Mouse (Mus musculus) left cerebral cortex, adult 8-10 months (tissue): ENCODE results near the gene Mturn. TPM values are rescaled to one million over a fixed set of nuclear protein-coding genes. Genes with fewer than 3 reads are reported as not detected.
A peak's percentile ranks its signal among the peaks of the same experiment; 100 is the strongest.

Source experiments
- DNase-seq, 2 experiments: peaks; one replicate each; pipeline ENCODE4 v3.0.0; 2022; ENCODE audit warnings: low spot score in 2 of 2
- total RNA-seq, 4 experiments: library from RNA; stranded (reverse); gene quantifications; 2 replicates each; pipeline ENCODE4 v1.2.4; 2022

Gene Mturn
- total RNA-seq, 4 experiments from 2014 or later, result 87.9 to 99.9 (median 93.6) TPM

DNA sequence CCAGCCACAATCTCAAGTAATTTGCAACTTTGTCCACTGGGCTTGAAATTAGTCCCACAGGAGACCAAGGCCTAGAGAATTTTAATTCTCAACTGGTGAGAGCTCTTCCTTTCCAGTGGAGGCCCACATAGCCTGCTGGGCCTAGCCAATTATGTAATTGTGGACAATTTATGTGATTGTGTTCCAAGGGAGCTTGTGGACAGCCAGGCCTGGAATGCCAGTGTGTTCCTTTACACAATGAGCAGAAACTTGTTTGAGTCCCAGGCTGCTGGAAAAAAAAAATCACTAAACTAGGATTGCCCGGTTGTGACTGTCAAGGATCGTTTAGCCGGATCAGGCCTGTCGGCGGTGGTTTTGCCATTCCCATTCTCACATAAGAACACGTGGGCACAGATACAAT is 11.9 kb downstream of the Mturn start:
- no peak for DNase-seq

DNA sequence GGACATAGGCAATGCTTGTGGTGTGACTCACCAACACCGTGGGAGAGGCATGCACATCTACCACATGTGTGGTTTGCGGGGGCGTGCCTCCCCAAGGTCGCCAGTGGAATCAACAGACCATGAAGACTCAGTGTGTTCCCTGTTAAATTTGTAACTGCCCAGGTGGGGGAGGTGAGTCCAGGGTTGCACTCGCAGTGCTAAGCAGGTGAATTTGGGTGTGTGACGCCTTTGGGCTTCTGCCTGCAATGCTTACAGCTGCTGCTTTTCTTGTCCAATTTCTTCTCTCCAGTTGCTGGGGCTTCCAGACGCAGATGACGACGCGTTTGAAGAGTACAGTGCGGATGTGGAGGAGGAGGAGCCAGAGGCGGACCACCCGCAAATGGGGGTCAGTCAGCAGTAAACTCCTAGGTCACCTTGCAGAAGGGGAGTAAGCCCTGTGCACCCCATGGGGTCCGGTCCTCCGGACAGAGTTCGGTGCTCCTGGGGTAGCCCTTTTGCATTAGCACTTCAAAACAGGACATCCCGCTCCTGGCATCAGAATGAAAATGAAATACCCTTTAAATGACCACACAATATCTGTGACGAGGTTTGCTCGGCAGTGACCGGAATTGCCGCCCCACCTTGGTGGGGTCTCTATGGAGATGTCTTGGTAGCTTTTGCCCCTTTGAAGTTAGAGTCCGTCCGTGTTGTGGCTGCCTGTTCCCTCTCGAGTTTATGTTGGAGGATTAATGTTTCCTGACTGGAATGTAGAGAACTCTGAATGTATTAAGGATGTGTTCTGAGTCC is 17.5 kb downstream of the Mturn start:
- peak in 1 of 2 experiments; percentile 60 for DNase-seq

DNA sequence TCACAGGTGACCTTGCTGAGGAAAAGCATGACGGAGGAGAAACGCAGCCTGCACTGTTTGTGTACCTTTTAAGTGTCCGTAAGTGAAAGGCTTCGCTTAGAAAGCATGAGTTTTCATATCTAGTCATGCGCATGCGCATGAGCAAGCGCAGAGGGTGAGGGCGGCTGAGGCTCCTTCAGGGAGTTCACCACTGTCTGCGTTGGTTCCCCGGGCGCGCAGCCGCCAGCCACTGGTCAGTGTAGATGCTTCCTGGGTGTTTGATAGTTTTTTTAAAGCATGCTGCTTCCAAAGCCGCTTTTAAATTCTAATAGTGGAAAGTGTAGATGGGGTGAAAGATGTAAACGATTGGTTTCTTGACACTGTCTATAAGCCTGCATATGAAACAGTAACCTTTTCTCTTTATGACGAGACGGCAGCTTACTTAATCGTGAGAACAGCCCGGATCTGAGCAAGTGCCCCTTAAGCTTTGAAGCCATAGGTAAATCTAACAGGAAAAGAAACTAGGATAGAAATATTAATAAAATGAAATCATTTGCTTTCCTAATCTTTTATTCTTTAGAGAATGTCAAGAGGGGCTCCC is 18.1 kb downstream of the Mturn start:
- peak; percentile 70 to 78 for DNase-seq

DNA sequence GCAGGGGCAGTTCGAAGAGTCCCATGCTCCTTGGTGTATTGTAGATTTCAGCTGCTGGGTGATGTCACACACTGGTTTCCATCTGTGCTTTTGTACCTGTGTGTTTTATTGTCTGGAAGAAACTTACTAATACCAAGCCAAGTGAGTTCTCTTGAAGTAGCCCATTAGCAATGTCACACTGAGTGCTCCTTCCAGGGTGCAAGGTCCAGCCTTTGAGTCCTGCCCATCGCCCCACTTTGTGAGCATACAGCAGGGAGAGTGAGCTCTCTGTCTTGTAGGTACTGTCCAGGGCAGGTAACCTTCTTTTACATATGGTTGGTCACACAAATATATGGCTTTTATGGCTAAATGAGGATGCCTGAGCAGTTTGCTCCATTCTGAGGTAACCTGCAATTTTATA is 19.1 kb downstream of the Mturn start:
- no peak for DNase-seq

DNA sequence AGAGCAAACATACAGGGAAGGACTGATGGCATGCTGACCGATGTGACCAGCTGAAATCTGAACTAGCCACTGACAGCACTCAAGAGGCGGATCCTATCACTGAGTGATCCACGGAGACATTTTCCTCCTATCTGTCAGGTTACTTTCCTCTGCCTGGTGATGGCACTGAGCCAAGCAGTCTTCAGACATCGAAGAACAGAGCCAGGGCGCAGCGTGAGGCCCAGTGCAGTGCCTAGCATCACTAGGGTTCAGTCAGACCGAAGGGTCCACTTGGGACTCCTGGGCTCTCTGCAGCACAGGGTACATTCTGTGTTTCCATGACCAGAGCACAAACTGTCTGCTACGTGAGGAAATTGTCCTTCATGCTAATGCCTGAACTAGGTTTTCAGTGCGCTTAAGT is 20.5 kb downstream of the Mturn start:
- no peak for DNase-seq

DNA sequence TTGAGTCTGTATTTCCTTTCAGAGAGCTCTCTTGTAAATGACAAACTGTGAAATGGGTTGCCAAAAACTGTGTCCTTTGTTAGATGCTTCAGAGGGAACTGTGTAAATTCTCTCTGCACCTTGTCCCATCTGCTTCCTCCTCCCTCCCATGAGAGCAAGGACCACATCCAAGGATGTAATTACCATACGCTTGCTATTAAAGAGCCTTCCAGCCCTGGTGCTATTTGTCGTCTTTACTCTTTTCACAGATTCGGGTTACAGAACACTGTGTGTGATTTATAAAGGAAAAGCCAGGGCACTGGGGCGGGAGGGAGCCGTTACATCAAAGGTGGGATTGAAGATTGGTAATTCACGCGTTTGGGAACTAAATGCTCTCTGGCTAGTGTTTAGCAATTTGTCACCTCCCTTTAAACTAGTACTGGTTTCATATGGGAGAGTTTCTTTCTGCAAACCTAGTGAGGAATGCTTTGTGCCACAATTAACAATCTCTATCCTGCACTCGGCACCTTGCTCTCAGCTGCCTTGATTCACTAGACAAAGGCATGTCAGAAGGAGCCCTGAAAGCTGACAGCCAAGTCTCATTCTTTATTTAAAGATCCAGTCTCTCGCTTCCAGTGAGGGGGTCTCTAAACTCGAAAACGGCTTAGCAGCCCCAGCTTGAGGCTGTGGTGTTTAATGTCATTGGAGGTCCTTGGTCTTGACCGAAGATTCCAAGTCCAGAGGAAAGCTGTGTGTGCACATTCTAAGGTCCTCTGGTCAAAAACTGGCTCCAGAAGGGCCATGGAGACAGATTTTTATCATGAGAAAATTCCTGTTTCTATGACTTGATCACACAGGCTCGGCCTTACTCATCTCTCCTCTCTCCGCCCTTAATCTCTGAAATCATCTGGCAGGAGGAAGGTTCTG is 22.5 kb downstream of the Mturn start:
- no peak for DNase-seq

DNA sequence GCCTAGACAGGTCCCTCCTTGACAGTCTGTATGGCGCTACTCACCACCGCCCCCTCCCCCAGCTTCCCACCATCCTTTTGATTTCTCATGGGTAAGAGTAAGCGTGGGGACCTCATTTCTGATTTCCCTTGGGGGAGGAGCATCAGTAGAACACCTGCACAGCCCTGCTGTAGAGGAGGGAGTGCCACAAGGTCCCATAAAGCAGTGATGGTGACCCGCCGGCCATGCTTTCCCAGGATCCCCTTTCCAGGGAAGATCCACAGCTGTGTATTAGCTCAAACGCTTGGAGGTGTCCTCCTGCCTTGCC is 23.1 kb downstream of the Mturn start:
- DNase-seq, result no peak

DNA sequence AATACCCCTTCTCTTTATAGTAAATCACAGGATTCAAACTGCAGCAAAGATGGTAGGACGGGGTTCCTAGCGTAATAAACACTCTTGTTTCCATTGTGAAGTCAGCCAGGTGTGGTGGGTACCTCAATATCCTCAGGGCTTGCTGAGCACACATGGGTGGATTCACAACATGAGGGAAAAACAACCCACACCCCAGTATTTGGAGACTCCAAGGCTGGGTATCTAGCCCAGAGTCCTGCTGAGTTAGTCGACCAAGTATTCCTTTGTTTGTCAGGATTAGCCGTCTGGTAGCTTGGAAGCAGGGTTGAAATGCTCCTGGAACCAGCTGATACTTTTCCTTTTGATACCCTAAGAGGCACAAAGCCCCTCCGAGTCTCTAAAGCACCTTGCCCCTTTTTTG is 23.4 kb downstream of the Mturn start:
- DNase-seq, result no peak

DNA sequence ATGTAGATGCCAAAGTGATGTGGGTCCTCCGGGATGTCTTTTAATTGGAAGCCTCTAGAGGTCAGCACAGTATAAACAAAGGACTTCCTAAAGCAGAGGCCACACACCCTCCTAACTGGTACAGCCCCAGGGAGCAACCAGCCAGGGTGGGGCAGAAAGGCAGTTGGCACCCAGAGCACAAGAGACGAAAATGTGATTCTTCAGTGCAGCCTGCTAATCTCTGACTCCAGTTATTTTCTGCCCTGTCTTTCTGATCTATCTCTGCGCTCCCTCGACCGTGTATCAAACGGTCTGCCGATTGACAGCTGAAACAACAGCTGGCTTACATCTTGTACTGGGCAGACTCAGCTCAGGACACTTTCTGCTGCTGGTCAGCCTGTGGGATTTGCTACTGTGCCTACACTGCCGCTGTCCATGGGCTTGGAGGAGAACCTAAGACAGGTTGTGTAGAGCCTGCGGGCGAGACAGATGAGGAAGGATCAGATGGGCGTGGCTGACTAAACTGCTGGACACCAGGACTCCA is 24.0 kb downstream of the Mturn start:
- DNase-seq, result no peak

DNA sequence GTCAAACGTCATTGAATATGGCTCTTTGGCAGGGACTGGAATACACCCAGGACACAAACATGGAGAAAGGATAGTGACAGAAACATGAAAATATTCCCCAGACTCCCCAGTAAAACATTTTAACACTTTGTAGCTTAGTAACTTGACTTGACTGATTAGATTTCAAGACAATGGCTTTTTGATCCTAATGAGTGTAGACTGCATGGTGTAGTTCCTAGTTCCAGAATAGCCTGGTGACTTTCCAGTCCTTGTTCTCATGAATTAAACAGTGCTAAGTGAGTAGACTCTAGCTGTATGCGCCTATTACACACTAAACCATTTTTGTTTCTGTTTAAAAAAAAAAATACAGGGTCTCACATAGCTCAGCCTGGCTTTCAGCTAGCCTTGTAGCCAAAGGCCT is 24.7 kb downstream of the Mturn start:
- no peak for DNase-seq

DNA sequence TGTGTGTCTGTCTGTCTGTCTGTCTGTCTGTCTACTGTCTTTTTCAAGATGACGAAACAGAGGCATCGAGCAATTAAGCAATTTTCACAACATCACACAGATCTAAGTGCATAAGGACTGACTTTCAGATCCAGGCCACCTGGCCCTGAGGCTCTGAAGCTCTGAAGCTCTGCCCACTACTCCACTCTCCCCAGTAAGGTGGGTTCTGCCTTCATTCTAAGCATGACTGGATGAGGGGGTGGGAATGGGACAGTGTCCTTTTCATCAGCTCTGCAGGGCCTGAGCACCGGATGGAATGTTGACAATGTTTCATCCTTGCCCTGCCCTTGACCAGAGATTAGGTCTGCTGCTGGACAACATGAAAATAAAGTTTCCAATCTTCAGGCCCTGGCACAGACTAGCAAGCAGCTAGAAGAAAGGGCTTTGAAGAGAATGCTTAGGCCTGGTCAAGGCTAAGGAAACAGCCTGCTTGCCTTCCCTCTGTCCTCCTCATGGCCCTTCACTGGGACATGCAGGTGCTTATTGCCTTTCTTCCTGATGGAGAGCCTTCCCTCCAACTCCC is 25.3 kb downstream of the Mturn start:
- DNase-seq, result no peak

DNA sequence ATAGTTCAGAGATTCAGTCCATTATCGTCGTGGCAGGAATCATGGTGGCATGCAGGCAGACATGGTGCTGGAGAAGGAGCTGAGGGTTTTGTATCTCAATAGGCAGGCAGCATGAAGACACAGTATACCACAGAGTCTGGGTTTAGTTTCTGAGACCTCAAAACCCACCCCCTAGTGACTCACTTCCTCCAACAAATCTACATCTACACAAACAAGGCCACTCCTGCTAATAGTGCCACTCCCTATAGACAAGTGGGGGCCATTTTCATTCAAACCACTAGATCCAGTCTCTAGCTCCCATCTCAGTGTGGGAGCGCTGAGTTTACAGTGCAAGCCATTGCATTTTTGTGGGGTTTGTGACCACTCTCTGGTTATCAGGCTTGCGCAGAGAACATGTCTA is 27.2 kb downstream of the Mturn start:
- DNase-seq, result no peak

DNA sequence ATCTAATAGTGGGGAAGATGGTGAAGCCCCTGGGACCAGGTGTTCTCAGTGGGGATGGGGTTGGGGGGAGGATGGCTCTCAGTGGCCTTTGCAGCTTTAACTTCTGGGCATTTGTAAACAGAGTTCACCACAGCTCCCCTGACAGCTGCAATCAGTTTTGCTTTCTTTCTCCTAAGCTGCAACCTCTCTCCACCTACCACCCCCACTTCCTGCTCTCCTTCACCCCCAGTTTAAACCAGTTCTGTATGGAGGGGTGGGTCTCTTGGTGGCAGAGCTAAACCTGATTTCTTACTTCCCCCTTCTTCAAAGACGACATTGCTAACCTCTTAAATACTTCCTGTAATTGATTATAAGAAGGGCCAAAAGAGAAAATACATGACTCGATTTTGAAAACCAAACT is 34.3 kb downstream of the Mturn start:
- no peak for DNase-seq

DNA sequence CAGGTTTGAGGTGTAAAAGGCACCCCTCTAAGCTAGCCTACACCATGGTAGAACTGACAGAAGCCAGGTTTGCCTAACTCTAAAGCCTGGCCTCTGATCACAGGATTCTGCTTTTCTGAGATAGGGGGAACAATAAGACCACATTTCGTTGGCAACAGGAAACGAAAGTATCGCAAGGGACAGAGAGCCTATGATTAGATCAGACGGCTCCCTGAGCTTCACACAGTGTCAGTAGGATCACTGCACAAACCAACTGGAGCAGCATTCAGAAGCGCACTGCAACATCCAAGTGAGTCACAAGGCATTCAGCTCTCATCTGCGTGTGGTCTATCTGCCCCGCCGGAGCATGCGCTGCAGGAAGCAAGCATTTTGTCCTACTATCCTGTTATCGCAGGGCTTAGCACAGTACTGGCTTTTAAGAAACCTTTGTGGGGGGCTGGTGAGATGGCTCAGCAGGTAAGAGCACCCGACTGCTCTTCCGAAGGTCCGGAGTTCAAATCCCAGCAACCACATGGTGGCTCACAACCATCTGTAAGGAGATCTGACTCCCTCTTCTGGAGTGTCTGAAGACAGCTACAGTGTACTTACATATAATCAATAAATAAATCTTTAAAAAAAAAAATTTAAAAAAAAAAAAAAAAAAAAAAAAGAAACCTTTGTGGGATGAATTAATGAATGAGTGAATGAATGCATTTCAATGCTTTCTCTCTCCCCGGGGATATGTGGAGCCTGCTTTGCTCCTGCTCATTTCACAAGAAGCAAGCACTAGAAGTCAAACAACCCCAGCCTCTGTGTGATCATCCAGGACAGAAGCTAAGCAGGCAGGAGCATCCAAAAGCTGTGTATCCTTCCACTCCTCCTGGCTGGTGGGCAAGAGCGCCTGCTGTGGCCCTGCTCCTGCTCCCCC is 37.6 kb downstream of the Mturn start:
- no peak for DNase-seq

DNA sequence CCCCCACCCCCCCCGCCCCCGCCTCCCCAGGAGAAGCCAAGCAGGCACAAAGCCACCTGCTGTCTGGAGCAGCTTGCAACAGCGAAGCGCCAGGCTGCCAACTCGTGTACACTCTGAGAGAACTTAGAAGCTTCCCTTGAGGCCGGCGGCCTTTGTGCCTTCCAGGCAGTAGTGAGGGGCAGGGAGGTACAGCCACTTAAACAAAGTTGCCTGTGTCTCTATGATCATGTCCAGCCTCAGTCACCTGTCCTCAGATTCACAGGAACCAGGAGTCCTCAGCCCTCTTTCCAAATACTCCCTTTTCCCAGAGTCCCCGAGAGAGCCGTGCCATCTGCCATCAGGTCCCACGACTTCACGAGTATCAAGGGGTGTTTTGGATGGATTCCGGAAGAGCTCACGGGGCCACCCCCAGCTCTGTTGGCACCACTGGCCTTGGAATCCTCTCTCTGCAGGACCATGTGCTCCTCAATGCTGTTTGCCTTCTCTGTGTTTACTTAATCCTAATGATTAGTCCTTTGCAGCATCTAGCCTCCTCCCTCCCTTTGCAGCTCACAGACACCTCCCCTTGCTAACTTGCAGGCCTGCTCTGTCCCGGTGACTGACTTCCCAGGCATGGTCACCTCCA is 38.4 kb downstream of the Mturn start:
- peak in 1 of 2 experiments; percentile 23 for DNase-seq

DNA sequence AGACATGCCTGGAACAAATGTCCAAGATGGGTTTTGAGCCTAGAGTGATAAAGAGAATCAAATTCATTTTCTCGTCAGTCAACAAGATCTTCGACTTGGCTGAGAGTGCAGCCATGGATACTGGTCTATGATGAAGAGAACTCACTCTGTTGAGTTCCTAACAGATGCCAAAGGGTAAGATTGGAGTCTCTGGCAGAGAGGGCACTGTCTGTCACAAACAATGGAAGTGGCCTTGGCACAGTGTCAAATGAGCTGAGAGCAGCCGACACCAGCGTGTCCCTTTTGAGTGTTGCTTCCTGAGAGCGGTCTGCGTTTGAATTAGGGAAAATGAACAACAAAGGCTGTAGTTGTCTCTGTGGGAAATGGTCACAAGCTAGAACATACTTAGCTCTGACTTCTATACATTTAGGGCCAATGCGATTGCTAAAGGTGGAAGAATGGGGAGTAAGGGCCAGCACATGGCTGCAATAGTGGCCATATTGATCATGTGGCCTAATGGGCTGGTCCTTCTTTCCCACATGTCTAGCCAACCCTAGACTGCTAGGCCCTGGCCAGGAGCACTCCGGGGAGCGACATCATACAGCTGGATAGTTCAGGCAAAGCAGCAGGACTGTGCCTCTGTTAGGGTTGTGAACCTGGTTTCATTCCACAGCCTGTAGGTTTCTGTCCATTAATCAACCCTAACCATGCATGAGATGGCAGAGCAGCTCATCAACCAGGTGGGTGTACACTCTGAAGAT is 39.3 kb downstream of the Mturn start:
- no peak for DNase-seq

DNA sequence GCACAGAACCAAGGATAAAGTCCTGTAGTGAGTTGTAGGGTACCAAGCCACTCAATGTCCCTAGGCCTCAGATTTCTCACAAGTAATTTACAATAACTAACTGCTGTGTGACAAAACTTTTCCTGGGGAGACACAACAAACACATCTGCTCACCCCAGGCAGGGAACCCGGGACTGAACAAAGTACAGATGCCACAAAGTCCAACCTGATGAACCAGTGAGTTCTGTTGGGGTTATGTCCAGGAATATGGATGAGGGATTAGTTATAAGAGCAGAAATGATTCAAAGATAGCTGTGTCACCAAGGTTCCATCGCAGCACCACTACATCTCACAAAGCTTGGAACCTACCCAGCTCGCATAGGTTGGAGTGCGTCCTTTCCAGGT is 39.8 kb downstream of the Mturn start:
- DNase-seq, result no peak

DNA sequence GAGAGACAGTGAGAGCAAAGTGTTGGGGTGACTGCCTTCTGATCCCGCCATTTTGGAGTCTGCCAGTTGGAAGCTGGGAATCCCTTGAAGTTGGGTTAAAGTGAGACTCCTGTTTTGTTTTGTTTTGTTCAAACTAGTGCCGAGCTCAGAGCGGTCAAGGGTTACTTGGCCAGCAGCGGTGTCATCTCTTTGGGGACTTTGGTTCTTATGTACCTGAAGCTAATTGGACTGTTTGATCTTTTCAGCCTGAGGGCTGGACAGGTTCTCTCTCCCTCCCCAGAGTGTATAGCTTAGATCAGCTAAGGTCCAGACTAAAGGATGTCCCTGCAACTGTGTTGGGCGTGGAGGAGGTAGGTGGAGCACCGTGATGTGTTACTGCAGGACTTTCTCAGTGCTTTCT is 44.9 kb downstream of the Mturn start:
- no peak for DNase-seq

DNA sequence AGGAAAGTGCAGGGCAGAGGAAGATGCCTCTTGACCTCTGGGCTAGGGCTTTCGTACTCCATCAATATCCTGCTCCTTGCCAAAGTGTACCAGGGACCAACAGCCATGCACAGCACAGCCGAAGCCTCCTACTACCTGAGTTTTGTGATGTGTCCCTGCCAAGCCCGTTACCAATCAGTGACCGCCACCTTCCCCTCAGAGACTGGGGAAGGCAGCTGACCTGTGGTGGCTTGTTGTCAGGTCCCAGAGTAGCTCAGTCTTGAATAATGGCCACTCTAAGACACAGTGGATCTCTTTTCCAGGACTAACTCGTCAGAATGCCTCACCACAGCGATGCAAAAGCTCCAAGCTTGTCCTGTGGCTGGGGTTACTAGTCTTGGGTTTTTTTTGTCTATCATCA is 45.4 kb downstream of the Mturn start:
- no peak for DNase-seq

DNA sequence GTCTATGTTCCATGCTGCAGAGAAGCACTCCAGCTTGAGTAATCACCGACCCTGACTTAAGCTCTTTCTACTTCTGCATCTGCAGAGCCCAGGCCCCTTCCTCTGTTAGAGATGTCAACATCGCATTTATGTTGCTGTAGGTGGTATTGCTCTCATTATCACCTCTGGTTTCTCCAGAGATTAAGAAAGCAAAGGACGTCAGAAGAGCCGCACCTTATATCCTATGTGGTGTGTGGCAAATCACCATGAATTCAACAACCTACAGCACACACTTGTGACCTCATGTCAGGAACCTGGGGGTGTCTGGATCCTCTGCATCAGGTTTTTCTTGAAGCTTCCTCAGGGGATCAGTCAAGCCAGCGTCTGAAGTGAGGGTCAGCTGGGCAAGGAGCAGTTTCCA is 46.0 kb downstream of the Mturn start:
- no peak for DNase-seq
